Mouse (Mus musculus) stomach, postnatal 0 days (tissue): ENCODE data around the gene Ltbp1. TPM values are rescaled to one million over a fixed set of nuclear protein-coding genes. Genes with fewer than 3 reads are reported as not detected.

Experiments used
- ATAC-seq: fragments of 200-750 bp; cut with Nextera tagmentation; 2 replicates; pipeline ENCODE4 v1.8.0; 2017; ENCODE audit not compliant: low FRiP score, low TSS enrichment
- DNase-seq: peaks from one replicate; pipeline ENCODE4 v3.0.0-alpha.2; 2016; ENCODE audit warnings: low spot score
- H3K27ac ChIP-seq: fragments of 300-500 bp; sonication (generic); replicated peaks from 2 replicates; pipeline ENCODE4 v1.5.1; 2014; ENCODE audit warnings: mild to moderate bottlenecking, control low read depth
- H3K27me3 ChIP-seq: fragments of 300-500 bp; sonication (generic); 2 replicates; pipeline ENCODE4 v1.6.1; 2014; ENCODE audit warnings: low read length; ENCODE audit not compliant: control insufficient read depth, insufficient read depth
- H3K36me3 ChIP-seq: fragments of 300-500 bp; sonication (generic); 2 replicates; pipeline ENCODE4 v1.6.1; 2014; ENCODE audit warnings: low read length, mixed read lengths; ENCODE audit not compliant: control insufficient read depth, insufficient read depth
- H3K4me1 ChIP-seq: fragments of 300-500 bp; sonication (generic); replicated peaks from 2 replicates; pipeline ENCODE4 v1.6.1; 2014; ENCODE audit warnings: antibody characterized with exemption; ENCODE audit not compliant: control insufficient read depth, insufficient read depth
- H3K4me2 ChIP-seq: fragments of 300-500 bp; sonication (generic); replicated peaks from 2 replicates; pipeline ENCODE4 v1.6.1; 2014; ENCODE audit warnings: low read depth, mild to moderate bottlenecking, control low read depth, moderate library complexity
- H3K4me3 ChIP-seq: fragments of 300-500 bp; sonication (generic); 2 replicates; pipeline ENCODE4 v1.5.1; 2014; ENCODE audit warnings: low read depth, low read length, control low read depth
- H3K9ac ChIP-seq: fragments of 300-500 bp; sonication (generic); 2 replicates; pipeline ENCODE4 v1.6.1; 2014; ENCODE audit warnings: mild to moderate bottlenecking, low read length, control low read depth, mixed read lengths
- H3K9me3 ChIP-seq: fragments of 300-500 bp; sonication (generic); 2 replicates; pipeline ENCODE4 v1.6.1; 2016; ENCODE audit warnings: low read length; ENCODE audit not compliant: control insufficient read depth
- CTCF ChIP-seq: IDR thresholded peaks from 2 replicates; pipeline ENCODE4 v1.5.1; 2016; ENCODE audit warnings: antibody characterized with exemption, low read depth, mild to moderate bottlenecking, moderate library complexity
- EP300 ChIP-seq: optimal IDR thresholded peaks from 2 replicates; pipeline ENCODE3; 2016; ENCODE audit warnings: antibody characterized with exemption
- WGBS: fragments of 180-500 bp; shearing (Covaris S2); extraction: QIAGEN DNeasy Blood & Tissue Kit; methylation state at CpG from one replicate; pipeline ENCODE4 v1.1.7; 2014; 5-methylcytosine and 5-hydroxymethylcytosine counted together
- polyA plus RNA-seq: library from polyadenylated mRNA; unstranded; fragments of >200 nt; fragmentation: Nextera tagmentation; extraction: Ambion mirVana; gene quantifications from 2 replicates; pipeline ENCODE4 v1.2.1, GENCODE M21; 2015

Ltbp1 gene
- polyA plus RNA-seq, 1 experiment from 2014 or later, result 16.2 TPM

- Histone ChIP-seq H3K4me3 (no peak overlapping the region), H3K9ac (no peak overlapping the region), H3K36me3 (no peaks in the 10 kb centered on the region), H3K4me2 (no peak overlapping the region), H3K27ac (no peak overlapping the region), H3K4me1 (no peaks in the 10 kb centered on the region), H3K27me3 (no peaks in the 10 kb centered on the region), H3K9me3 (no peaks in the 10 kb centered on the region)
- TF ChIP-seq CTCF, result no peak
- TF ChIP-seq EP300, result no peak
- 69% methylated on average over 8 of the region's 8 CpGs for WGBS
- ATAC-seq (no peak), DNase-seq (no peak)
Observed at GRCm38 (mm10) chr17:75349109-75349508, 343.7 kb downstream of the Ltbp1 start.

GRCm38 (mm10) chr17:75349602-75350001 lies 344.2 kb downstream of the Ltbp1 start:
- no peaks in the 10 kb centered on the region for H3K27me3 ChIP-seq
- WGBS, result 77% methylated on average over 3 of the region's 3 CpGs
- DNase-seq, result no peak
- H3K9me3 ChIP-seq, result no peaks in the 10 kb centered on the region
- H3K36me3 ChIP-seq, result no peaks in the 10 kb centered on the region
- H3K4me2 ChIP-seq, result no peak overlapping the region
- ATAC-seq, result no peak
- TF ChIP-seq CTCF (no peak), EP300 (no peak)
- H3K27ac ChIP-seq, result no peak overlapping the region
- H3K9ac ChIP-seq, result no peak overlapping the region
- no peak overlapping the region for H3K4me3 ChIP-seq
- no peaks in the 10 kb centered on the region for H3K4me1 ChIP-seq

- H3K27me3 ChIP-seq, result no peaks in the 10 kb centered on the region
- H3K36me3 ChIP-seq, result no peaks in the 10 kb centered on the region
- no peak overlapping the region for H3K9ac ChIP-seq
- TF ChIP-seq CTCF (no peak), EP300 (no peak)
- ATAC-seq (no peak), DNase-seq (no peak)
- H3K9me3 ChIP-seq, result no peaks in the 10 kb centered on the region
- no peak overlapping the region for H3K27ac ChIP-seq
- no peak overlapping the region for H3K4me2 ChIP-seq
- 57% methylated on average over 3 of the region's 3 CpGs for WGBS
- H3K4me3 ChIP-seq, result no peak overlapping the region
- no peaks in the 10 kb centered on the region for H3K4me1 ChIP-seq
Observed at GRCm38 (mm10) chr17:75353323-75353722, 348.0 kb downstream of the Ltbp1 start.

GRCm38 (mm10) chr17:75355431-75355830 lies 350.1 kb downstream of the Ltbp1 start:
- Histone ChIP-seq H3K27me3 (no peaks in the 10 kb centered on the region), H3K36me3 (no peaks in the 10 kb centered on the region), H3K9ac (no peak overlapping the region), H3K4me2 (no peak overlapping the region), H3K27ac (no peak overlapping the region), H3K9me3 (no peaks in the 10 kb centered on the region), H3K4me3 (no peak overlapping the region), H3K4me1 (no peaks in the 10 kb centered on the region)
- ATAC-seq, result no peak
- no peak for TF ChIP-seq CTCF
- no peak for TF ChIP-seq EP300
- no peak for DNase-seq
- WGBS, result 46% methylated on average over 5 of the region's 5 CpGs

- Histone ChIP-seq H3K9me3 (no peaks in the 10 kb centered on the region), H3K9ac (no peak overlapping the region), H3K27ac (no peak overlapping the region), H3K4me3 (no peak overlapping the region), H3K36me3 (peaks cover 4% of the 10 kb centered on the region; the same call in 1 of the 2 replicates), H3K4me2 (no peak overlapping the region), H3K4me1 (no peaks in the 10 kb centered on the region), H3K27me3 (no peaks in the 10 kb centered on the region)
- ATAC-seq, result no peak
- WGBS, result 94% methylated on average over 7 of the region's 7 CpGs
- no peak for TF ChIP-seq CTCF
- TF ChIP-seq EP300, result no peak
- DNase-seq, result no peak
Observed at GRCm38 (mm10) chr17:75360111-75360510, 354.7 kb downstream of the Ltbp1 start.

GRCm38 (mm10) chr17:75366332-75366731 lies 361.0 kb downstream of the Ltbp1 start:
- WGBS, result 85% methylated on average over 6 of the region's 6 CpGs
- Histone ChIP-seq H3K4me1 (no peaks in the 10 kb centered on the region), H3K4me3 (no peak overlapping the region), H3K9me3 (no peaks in the 10 kb centered on the region), H3K4me2 (no peak overlapping the region), H3K27ac (no peak overlapping the region), H3K9ac (no peak overlapping the region), H3K36me3 (peaks cover 4% of the 10 kb centered on the region; the same call in 1 of the 2 replicates), H3K27me3 (no peaks in the 10 kb centered on the region)
- no peak for TF ChIP-seq CTCF
- no peak for TF ChIP-seq EP300
- ATAC-seq, result no peak
- DNase-seq, result no peak
